Mouse (Mus musculus) midbrain, embryonic 11.5 days (tissue): ENCODE data around the gene Shroom1. TPM values are rescaled to one million over a fixed set of nuclear protein-coding genes. Genes with fewer than 3 reads are reported as not detected.
A peak's percentile ranks its signal among the peaks of the same experiment; 100 is the strongest.

Experiments
- ATAC-seq: fragments of 200-750 bp; cut with Nextera tagmentation; 2 replicates; pipeline ENCODE4 v1.8.0; 2017; ENCODE audit warnings: moderate TSS enrichment, moderate library complexity; ENCODE audit not compliant: low FRiP score
- DNase-seq: peaks from one replicate; pipeline ENCODE4 v3.0.0; 2015; ENCODE audit warnings: low spot score; ENCODE audit errors: missing footprints
- H3K27ac ChIP-seq: fragments of 300-500 bp; sonication (generic); 2 replicates; pipeline ENCODE4 v1.5.1; 2014; ENCODE audit warnings: low read depth, low read length
- H3K27me3 ChIP-seq: fragments of 300-500 bp; sonication (generic); 2 replicates; pipeline ENCODE4 v1.6.1; 2014; ENCODE audit warnings: mild to moderate bottlenecking, low read length, moderate library complexity, mixed read lengths; ENCODE audit not compliant: control insufficient read depth, insufficient read depth
- H3K36me3 ChIP-seq: fragments of 300-500 bp; sonication (generic); 2 replicates; pipeline ENCODE4 v1.6.1; 2014; ENCODE audit warnings: mild to moderate bottlenecking, low read length, moderate library complexity, mixed read lengths; ENCODE audit not compliant: control insufficient read depth, insufficient read depth
- H3K4me1 ChIP-seq: fragments of 300-500 bp; sonication (generic); 2 replicates; pipeline ENCODE4 v1.6.1; 2014; ENCODE audit warnings: low read length; ENCODE audit not compliant: control insufficient read depth, insufficient read depth
- H3K4me2 ChIP-seq: fragments of 300-500 bp; sonication (generic); 2 replicates; pipeline ENCODE4 v1.6.1; 2014; ENCODE audit warnings: mild to moderate bottlenecking, moderate library complexity
- H3K4me3 ChIP-seq: fragments of 300-500 bp; sonication (generic); 2 replicates; pipeline ENCODE4 v1.5.1; 2014; ENCODE audit warnings: low read depth, low read length
- H3K9ac ChIP-seq: fragments of 300-500 bp; sonication (generic); 2 replicates; pipeline ENCODE4 v1.6.1; 2014; ENCODE audit warnings: low read length
- H3K9me3 ChIP-seq: fragments of 300-500 bp; sonication (generic); 2 replicates; pipeline ENCODE4 v1.6.1; 2016; ENCODE audit warnings: low read length; ENCODE audit not compliant: control insufficient read depth
- WGBS: fragments of 180-500 bp; shearing (Covaris S2); extraction: QIAGEN DNeasy Blood & Tissue Kit; methylation state at CpG from one replicate; pipeline ENCODE4 v1.1.7; 2014; 5-methylcytosine and 5-hydroxymethylcytosine counted together
- polyA plus RNA-seq: library from polyadenylated mRNA; unstranded; fragments of >200 nt; fragmentation: Nextera tagmentation; extraction: Ambion mirVana; gene quantifications from 2 replicates; pipeline ENCODE4 v1.2.1, GENCODE M21; 2014

The Shroom1 gene
- polyA plus RNA-seq, 1 experiment from 2014 or later, result 1.6 TPM

DNA sequence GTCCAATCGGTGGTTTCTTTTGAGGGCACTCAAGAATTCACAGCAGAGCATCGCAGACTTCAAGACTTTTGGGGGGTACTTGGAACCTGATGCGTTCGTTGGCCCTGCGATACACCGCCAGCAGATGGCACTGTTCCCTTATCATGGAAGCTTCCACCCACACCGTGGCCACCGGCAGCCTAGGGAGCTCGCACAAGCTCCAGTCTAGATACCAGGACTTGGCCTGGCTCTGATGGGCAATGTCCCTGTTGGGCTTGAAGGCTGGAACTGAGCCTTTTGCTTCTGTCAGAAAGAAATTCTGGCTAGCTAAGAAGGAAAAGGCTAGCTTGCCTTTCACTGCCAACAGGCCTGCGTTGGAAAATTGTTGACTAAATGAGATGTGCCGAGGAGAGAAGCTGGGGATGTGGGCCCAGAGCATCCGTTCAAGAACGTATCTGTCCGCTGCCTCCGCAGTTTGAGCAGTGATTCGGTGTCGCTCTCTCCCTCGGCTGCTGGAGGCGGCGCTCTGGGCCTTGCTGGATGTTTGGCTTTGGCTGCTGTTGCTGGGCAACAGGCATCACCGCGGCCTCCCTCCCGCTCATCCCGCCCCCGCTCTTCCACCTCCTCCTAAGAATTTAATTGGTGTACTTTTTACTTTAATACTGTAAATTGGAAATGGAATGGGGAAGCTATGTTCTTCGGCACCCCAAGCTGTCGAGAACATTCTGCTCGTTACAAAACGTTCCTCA, 13.1 kb downstream of the Shroom1 start, which contains the start of gene Gm9837:
Gene Gm9837, minus strand, starts transcription at position 512 of the 728 bp plus-strand sequence.
- DNase-seq (peak; percentile 98), ATAC-seq (peak; percentile 82)
- peak within 1 kb of the TSS; percentile 1 for H3K4me3 ChIP-seq
- no peak within 1 kb of the TSS for H3K27ac ChIP-seq
- peak within 1 kb of the TSS; percentile 7 for H3K9ac ChIP-seq
- peaks cover 9% of the 10 kb centered on the region for H3K4me1 ChIP-seq
- no peaks in the 10 kb centered on the region for H3K36me3 ChIP-seq
- no peaks in the 10 kb centered on the region for H3K9me3 ChIP-seq
- H3K4me2 ChIP-seq, result peak within 1 kb of the TSS; percentile 34
- H3K27me3 ChIP-seq, result peaks cover 46% of the 10 kb centered on the region
- WGBS, result 2% methylated on average over 29 of the region's 29 CpGs

DNA sequence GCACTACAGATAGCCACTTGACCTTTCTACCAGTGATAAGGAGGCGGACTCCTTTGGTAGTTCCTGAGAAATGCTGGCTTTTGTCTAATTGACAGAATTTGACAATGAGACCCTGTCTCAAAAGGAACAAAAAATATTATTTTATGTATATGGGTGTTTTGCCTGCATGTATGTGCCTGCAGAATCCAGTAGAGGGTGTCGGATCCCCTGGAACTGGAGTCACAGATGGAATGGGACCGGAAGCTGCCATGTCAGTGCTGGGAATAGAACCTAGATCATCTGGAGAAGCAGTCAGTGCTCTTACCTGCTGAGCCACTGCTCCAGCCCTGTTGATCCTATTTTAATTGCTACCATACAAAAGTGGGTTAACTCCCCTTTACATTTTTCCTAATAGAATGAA, 15.7 kb downstream of the Shroom1 start:
- peaks cover 38% of the 10 kb centered on the region for H3K27me3 ChIP-seq

DNA sequence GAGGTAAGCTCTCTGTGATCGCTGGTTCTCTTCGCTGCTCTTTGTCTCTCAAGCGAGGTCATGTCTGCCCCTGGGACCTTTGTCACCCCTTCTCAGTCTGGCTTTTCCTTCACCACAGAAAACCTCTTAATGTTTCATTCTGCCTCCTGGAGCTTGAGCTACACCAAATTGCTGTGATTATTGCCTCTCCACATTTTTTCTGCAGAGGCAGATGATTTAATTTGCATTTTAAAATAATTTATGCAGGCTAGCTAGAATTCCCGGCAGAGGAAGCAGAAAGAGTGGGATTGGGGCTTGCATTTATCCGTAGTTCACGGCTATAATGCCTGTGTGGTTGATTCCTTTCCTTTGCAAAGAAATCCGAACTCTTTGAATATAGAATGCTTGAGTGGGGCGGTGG, 18.6 kb downstream of the Shroom1 start:
- ATAC-seq (peak; percentile 45; the same call in 1 of the 2 replicates), DNase-seq (no peak)
- Histone ChIP-seq H3K27ac (no peak overlapping the region), H3K27me3 (peaks cover 57% of the 10 kb centered on the region), H3K9ac (no peak overlapping the region; the same call in 1 of the 2 replicates), H3K9me3 (peaks cover 5% of the 10 kb centered on the region; the same call in 1 of the 2 replicates), H3K4me1 (peaks cover 20% of the 10 kb centered on the region), H3K4me2 (peak overlapping the region; percentile 30; the same call in 1 of the 2 replicates), H3K36me3 (no peaks in the 10 kb centered on the region), H3K4me3 (no peak overlapping the region)
- 14% methylated on average over 8 of the region's 8 CpGs for WGBS

More for the DNA sequence above, 15.7 kb downstream of the Shroom1 start:
- 80% methylated on average over 3 of the region's 3 CpGs for WGBS
- ATAC-seq (no peak), DNase-seq (no peak)
- Histone ChIP-seq H3K27ac (no peak overlapping the region), H3K4me1 (peaks cover 20% of the 10 kb centered on the region), H3K4me3 (no peak overlapping the region), H3K4me2 (no peak overlapping the region), H3K9me3 (no peaks in the 10 kb centered on the region), H3K9ac (no peak overlapping the region), H3K36me3 (no peaks in the 10 kb centered on the region)

DNA sequence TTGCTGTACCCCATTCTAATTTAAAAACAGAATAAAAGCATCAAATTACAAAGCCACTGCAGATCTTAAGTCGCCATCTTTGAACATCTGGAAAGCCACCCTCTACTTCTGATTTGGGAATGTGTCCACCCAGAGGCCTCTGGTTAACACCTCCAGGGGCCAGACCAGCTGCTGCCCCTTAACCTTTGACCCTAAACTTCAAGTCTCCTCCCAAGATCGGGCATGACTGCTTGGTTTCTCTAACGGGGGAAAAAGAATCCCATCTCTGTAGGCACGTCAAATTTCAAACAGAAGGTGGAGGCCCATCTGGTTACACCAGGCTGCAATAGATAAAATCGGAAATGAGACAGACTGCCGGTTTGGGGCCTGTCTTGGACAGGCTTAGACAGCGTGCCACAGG, 20.8 kb downstream of the Shroom1 start:
- Histone ChIP-seq H3K27ac (no peak overlapping the region), H3K9me3 (peaks cover 5% of the 10 kb centered on the region; the same call in 1 of the 2 replicates), H3K4me1 (peaks cover 17% of the 10 kb centered on the region), H3K36me3 (no peaks in the 10 kb centered on the region), H3K4me2 (no peak overlapping the region), H3K4me3 (no peak overlapping the region), H3K9ac (no peak overlapping the region), H3K27me3 (peaks cover 61% of the 10 kb centered on the region)
- 38% methylated on average over 7 of the region's 7 CpGs for WGBS
- no peak for DNase-seq
- ATAC-seq, result no peak

DNA sequence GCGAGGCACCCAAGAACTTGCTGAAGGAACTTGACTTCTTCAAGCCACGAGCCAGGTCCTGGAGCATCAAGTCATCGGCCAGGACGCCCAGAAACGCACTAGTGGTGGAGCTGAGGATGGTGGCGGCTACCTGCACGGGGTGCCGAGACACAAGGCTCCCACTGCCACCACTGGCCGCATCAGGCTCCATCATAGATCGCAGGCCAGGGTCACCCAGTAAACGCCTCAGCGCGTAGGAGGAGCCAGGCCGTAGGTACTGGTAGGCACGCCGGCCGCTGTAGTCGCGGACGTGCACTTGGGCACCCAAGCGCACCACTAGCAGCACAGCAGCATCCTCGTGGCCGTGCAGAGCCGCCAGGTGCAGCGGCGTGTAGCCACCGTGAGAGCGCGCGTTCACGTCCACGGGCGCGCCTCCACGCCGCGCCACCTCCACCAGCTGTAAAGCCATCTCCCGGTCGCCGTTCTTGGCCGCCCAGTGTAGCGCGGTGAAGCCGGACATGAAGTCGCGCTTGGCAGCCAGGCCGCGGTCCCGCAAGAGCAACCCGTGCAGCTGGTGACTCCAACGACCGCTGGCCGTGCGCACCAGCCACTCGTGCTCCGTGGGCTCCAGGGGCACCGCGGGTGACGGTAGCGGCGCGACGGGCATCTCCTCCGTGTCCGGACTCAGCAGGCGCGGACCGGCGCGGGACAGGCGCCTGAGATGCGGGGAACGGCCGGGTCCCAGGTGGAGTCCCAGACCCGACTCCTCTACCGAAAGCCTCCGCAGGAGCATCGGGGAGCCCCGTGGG, 21.6 kb downstream of the Shroom1 start:
- peaks cover 5% of the 10 kb centered on the region; the same call in 1 of the 2 replicates for H3K9me3 ChIP-seq
- no peak overlapping the region for H3K27ac ChIP-seq
- H3K9ac ChIP-seq, result no peak overlapping the region
- peaks cover 59% of the 10 kb centered on the region for H3K27me3 ChIP-seq
- no peaks in the 10 kb centered on the region for H3K36me3 ChIP-seq
- peak overlapping the region; percentile 51 for H3K4me2 ChIP-seq
- ATAC-seq (no peak), DNase-seq (peak; percentile 94)
- peak overlapping the region; percentile 39 for H3K4me3 ChIP-seq
- WGBS, result 5% methylated on average over 79 of the region's 79 CpGs
- peaks cover 17% of the 10 kb centered on the region for H3K4me1 ChIP-seq

DNA sequence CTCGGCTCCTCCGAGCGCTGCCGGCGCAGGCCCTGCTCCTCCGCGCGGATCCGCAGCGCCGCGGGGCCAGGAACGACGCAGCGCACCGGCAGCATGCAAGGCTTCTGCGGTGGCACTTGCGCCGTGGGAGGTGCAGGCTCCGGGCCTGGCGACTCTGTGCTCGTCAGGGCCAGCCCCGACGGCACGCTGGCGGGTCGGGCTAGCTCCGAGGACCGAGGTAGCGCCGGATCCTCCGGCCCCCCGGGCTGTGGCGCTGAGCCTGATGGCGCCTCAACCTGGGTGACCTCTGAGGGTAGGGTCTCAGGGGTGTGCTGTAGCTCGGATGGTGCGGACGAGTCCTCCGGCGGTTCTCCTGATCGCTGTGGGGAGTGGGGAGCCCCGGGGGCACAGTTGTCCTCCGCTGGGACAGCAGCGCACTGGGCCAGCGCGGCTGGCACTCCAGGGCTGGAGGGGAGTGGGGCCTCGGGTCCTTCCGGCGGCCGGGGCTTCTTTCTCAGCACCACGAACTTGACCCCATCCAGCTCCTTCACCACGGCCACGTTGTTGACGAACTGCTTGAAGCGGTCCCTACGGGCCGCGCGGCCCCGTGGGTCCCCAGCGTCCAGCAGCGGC, 22.3 kb downstream of the Shroom1 start:
- Histone ChIP-seq H3K36me3 (no peaks in the 10 kb centered on the region), H3K27me3 (peaks cover 55% of the 10 kb centered on the region), H3K4me1 (peaks cover 17% of the 10 kb centered on the region), H3K4me2 (peak overlapping the region; percentile 51), H3K9me3 (peaks cover 5% of the 10 kb centered on the region; the same call in 1 of the 2 replicates), H3K4me3 (peak overlapping the region; percentile 39), H3K27ac (no peak overlapping the region), H3K9ac (0 out of 2 replicates have a peak overlapping the region, but pooled peaks have one; percentile 9)
- DNase-seq, result peak; percentile 94
- no peak for ATAC-seq
- 2% methylated on average over 59 of the region's 62 CpGs for WGBS

DNA sequence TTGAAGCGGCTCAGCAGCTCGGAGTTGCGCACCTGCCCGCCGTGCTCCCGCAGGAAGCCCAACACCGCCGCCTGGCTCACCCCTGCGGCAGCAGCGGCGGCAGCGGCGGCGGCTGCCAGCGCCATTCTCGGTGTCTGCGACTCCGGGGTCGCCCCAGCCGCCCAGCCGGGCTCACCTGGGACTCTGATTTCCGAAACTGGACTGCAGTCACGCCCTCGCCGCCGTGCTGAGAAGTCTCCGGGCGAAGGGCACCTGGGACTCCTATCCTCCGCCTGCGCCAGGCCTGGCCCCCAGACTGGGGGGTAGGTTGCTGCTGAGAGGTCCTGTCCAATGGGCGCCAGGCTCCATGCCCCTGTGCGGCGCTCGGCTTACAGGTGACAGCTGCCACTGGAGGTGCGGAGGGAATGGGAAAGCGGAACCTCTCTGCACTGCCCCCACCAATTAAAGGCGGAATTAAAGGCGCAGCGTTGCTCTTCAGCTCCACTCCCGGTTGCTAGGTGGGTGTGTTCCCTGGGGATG, 22.8 kb downstream of the Shroom1 start, which contains the start of the genes Gm9945 and Sowaha:
Gene Gm9945, plus strand, starts transcription at position 384 of the 519 bp plus-strand sequence.
Gene Sowaha, minus strand, starts transcription at position 492 of the 519 bp plus-strand sequence.
- H3K9ac ChIP-seq, result 0 out of 2 replicates have a peak within 1 kb of the TSS, but pooled peaks have one; percentile 9
- no peak within 1 kb of the TSS for H3K27ac ChIP-seq
- 3% methylated on average over 40 of the region's 40 CpGs for WGBS
- ATAC-seq, result 0 out of 2 replicates have a peak, but pooled peaks have one; percentile 35
- peaks cover 17% of the 10 kb centered on the region for H3K4me1 ChIP-seq
- H3K36me3 ChIP-seq, result no peaks in the 10 kb centered on the region
- peak; percentile 91 for DNase-seq
- H3K4me3 ChIP-seq, result peak within 1 kb of the TSS; percentile 39
- peak within 1 kb of the TSS; percentile 51 for H3K4me2 ChIP-seq
- H3K27me3 ChIP-seq, result peaks cover 55% of the 10 kb centered on the region
- H3K9me3 ChIP-seq, result peaks cover 5% of the 10 kb centered on the region; the same call in 1 of the 2 replicates

DNA sequence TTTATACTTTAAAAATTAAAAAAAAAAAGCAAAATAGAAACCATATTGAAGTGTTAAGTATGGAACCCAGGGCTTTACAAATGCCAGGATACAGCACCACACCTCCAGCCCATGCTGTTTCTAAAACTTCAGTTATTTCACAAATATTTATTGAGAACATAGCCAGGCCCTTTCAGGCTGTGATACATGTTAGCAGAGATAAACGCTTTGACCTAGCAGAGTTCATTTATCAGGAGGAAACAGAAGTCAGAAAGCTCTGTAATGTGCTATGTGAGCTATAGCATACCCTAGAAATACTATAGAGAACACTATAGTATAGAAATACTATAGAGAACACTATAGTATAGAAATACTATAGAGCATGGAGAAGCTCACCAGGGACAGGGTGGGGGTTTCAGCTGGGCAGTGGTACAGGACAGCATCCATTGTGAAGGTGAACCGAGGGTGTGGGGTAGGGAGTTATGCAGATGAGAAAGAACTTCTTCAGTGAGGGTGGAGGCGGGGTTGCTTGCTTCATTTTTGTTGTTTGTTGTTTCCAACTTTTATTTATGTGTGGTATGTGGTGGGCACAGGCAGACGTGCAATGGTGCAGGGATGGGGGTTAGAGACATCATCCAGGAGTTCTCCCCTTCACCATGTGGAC, 24.2 kb downstream of the Shroom1 start:
- peaks cover 7% of the 10 kb centered on the region for H3K4me1 ChIP-seq
- peaks cover 5% of the 10 kb centered on the region; the same call in 1 of the 2 replicates for H3K9me3 ChIP-seq
- H3K4me2 ChIP-seq, result no peak overlapping the region
- 70% methylated on average over 4 of the region's 4 CpGs for WGBS
- H3K4me3 ChIP-seq, result no peak overlapping the region
- no peak overlapping the region for H3K27ac ChIP-seq
- peaks cover 54% of the 10 kb centered on the region for H3K27me3 ChIP-seq
- no peak for ATAC-seq
- H3K36me3 ChIP-seq, result no peaks in the 10 kb centered on the region
- no peak overlapping the region for H3K9ac ChIP-seq
- DNase-seq, result no peak
